Mouse (Mus musculus): ENCODE results near the gene Dgcr2. TPM values are rescaled to one million over a fixed set of nuclear protein-coding genes. Genes with fewer than 3 reads are reported as not detected.
A peak's percentile ranks its signal among the peaks of the same experiment; 100 is the strongest.

Gene Dgcr2
- polyA plus RNA-seq, 1 experiment: 99.8 TPM

DNA sequence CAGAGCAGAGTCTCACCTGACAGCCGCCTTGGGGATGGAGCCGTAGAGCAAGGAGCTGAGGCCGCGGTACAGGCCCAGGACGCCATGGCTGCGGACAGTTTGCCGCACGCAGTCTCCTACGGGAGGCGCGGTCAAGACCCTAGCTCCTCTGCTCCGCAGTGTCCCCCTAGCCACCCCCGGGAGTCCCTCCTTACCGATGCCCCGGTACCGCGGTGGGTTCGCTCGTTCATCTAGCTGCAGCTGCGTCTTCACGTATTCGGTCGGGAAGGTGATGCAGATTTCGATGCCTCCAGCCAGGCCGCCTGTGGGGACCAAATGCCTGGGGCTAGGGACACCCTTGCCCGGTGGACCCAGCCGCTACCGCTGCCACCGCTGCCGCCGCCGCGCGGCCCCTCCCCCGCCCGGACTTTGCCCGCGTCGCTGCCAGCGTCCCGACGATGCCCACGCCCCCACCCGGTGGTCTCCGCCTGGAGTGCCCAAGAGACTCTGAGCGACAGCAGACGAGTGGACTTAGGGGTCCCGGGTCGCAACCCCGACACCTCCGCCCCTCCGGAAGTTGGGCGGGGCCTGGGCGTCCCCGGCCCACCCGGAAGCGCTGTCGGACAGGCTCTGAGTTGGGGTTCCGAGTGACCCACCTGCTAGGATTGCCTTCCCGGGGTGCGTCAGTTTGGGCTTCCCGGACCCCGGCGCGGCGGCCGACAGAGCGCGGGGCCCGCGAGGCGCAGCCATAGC lies 29.2 kb upstream of the Dgcr2 start:
- H3K4me3 ChIP-seq (ENCODE audit: insufficient read depth, low read depth, low read length): peak overlapping the region; percentile 50
- H3K4me1 ChIP-seq (ENCODE audit: control insufficient read depth, insufficient read depth, low read length): peaks cover 2% of the 10 kb centered on the region; the same call in 1 of the 2 replicates
- DNase-seq: peak; percentile 55
- H3K27ac ChIP-seq (ENCODE audit: insufficient read depth, low read depth, low read length): peak overlapping the region; percentile 13; the same call in 1 of the 2 replicates
- H3K27me3 ChIP-seq (replicated peaks; ENCODE audit: control insufficient read depth, insufficient read depth, low read length): no peaks in the 10 kb centered on the region
- TF ChIP-seq CTCF (conservative IDR thresholded peaks at IDR 0.05; ENCODE audit: insufficient read depth, insufficient read length, low read depth, low read length) (no peak), POLR2A (IDR thresholded peaks at IDR 0.05; ENCODE audit: low read depth, low read length) (no peak)
- WGBS: 3% methylated on average over 72 of the region's 72 CpGs
- H3K36me3 ChIP-seq (ENCODE audit: control insufficient read depth, insufficient read depth, low read length): no peaks in the 10 kb centered on the region

DNA sequence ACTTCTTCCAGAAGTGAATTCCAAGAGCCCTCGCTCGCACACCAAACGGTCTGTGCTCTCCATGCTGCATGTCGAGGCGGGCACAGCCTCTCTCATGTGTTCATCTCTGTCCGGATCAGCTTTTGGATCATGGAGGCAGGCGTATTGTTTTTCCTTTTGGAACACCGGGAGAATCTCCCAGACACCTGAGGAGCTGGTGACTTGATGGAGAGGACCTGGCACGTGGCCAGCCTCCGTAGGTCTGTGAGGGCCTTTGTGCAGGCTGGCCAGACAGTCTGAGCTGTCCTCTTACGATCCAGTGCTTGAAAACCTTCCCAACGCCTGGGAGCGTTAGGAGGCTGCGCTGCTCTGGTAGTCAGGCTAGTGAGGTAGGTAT lies 23.8 kb upstream of the Dgcr2 start:
- Histone ChIP-seq H3K27me3 (replicated peaks; ENCODE audit: control insufficient read depth, insufficient read depth, low read length) (no peaks in the 10 kb centered on the region), H3K36me3 (ENCODE audit: control insufficient read depth, insufficient read depth, low read length) (no peaks in the 10 kb centered on the region), H3K4me1 (ENCODE audit: control insufficient read depth, insufficient read depth, low read length) (peaks cover 10% of the 10 kb centered on the region; the same call in 1 of the 2 replicates), H3K4me3 (ENCODE audit: insufficient read depth, low read depth, low read length) (peak overlapping the region; percentile 91), H3K27ac (ENCODE audit: insufficient read depth, low read depth, low read length) (peak overlapping the region; percentile 46)
- DNase-seq: no peak
- WGBS: 1% methylated on average over 14 of the region's 14 CpGs
- no peak for TF ChIP-seq CTCF (conservative IDR thresholded peaks at IDR 0.05; ENCODE audit: insufficient read depth, insufficient read length, low read depth, low read length)
- TF ChIP-seq POLR2A (IDR thresholded peaks at IDR 0.05; ENCODE audit: low read depth, low read length): no peak

DNA sequence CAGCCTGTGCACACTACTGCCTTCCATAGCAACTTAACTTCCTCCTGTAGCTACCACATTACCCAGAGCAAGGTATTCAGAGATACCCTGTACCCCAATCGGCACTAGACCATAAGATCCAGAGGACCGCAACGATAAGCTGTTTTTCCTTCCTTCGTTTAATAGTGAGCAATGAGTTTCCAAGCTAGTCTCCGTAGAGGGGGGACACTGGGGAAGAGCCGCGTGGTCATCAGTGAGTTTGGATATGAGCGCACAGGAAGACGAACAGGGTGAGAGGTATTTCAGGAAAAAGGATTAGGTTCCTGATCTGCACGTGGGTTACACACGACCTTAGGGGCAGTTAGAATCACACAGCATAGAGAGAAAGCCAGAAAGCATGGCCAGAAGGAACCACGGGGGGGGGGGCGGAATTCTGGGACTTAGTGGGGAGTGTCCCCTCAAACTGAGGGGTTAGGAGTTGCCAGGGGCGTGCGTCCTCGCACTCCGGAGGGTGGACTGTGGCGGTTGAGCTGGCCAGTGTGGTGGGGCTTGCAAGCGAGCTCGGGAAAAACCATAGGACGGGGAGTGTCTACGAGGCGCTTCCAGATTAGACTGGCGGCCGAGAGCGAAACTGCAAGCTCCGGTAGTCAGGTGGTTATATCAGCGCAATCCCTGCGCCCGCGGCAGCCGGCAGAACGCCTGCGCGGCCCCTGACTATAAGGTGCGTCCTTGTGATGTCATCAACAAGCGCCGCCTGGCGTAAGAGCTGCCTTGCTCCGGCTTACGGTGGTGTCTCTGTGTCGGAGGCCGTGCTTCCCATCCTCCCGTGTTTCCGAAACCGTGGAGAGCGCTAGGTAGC lies 23.2 kb upstream of the Dgcr2 start:
- Histone ChIP-seq H3K27me3 (replicated peaks; ENCODE audit: control insufficient read depth, insufficient read depth, low read length) (no peaks in the 10 kb centered on the region), H3K4me1 (ENCODE audit: control insufficient read depth, insufficient read depth, low read length) (peaks cover 10% of the 10 kb centered on the region; the same call in 1 of the 2 replicates), H3K4me3 (ENCODE audit: insufficient read depth, low read depth, low read length) (peak overlapping the region; percentile 91), H3K36me3 (ENCODE audit: control insufficient read depth, insufficient read depth, low read length) (no peaks in the 10 kb centered on the region), H3K27ac (ENCODE audit: insufficient read depth, low read depth, low read length) (peak overlapping the region; percentile 81)
- TF ChIP-seq CTCF (conservative IDR thresholded peaks at IDR 0.05; ENCODE audit: insufficient read depth, insufficient read length, low read depth, low read length): peak; percentile 52
- peak; percentile 84 for TF ChIP-seq POLR2A (IDR thresholded peaks at IDR 0.05; ENCODE audit: low read depth, low read length)
- peak; percentile 97 for DNase-seq
- under 1% methylated on average over 47 of the region's 47 CpGs for WGBS

DNA sequence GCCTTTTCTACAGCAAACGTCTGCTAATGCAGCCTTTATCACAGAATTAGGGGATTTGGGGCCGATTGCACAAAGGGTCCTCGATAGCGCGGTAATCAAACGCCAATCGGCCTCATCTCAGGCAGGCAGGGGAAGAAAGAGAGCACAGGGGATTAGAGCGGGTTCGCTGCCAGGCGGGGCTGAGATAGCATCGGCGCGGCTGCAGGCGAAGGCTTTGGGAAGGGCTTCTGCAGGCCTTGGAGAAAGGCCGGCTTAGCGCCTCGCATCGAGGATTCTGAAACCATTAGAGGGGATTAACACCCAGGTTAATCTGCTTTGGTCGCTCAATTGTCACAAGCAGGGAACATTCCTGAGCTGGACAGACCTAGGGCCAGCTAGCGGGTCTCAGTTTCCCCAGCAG lies 22.2 kb upstream of the Dgcr2 start:
- no peak for DNase-seq
- Histone ChIP-seq H3K27me3 (replicated peaks; ENCODE audit: control insufficient read depth, insufficient read depth, low read length) (no peaks in the 10 kb centered on the region), H3K4me1 (ENCODE audit: control insufficient read depth, insufficient read depth, low read length) (peaks cover 10% of the 10 kb centered on the region; the same call in 1 of the 2 replicates), H3K36me3 (ENCODE audit: control insufficient read depth, insufficient read depth, low read length) (no peaks in the 10 kb centered on the region), H3K27ac (ENCODE audit: insufficient read depth, low read depth, low read length) (no peak overlapping the region), H3K4me3 (ENCODE audit: insufficient read depth, low read depth, low read length) (no peak overlapping the region)
- TF ChIP-seq CTCF (conservative IDR thresholded peaks at IDR 0.05; ENCODE audit: insufficient read depth, insufficient read length, low read depth, low read length): no peak
- TF ChIP-seq POLR2A (IDR thresholded peaks at IDR 0.05; ENCODE audit: low read depth, low read length): no peak
- 32% methylated on average over 20 of the region's 20 CpGs for WGBS

DNA sequence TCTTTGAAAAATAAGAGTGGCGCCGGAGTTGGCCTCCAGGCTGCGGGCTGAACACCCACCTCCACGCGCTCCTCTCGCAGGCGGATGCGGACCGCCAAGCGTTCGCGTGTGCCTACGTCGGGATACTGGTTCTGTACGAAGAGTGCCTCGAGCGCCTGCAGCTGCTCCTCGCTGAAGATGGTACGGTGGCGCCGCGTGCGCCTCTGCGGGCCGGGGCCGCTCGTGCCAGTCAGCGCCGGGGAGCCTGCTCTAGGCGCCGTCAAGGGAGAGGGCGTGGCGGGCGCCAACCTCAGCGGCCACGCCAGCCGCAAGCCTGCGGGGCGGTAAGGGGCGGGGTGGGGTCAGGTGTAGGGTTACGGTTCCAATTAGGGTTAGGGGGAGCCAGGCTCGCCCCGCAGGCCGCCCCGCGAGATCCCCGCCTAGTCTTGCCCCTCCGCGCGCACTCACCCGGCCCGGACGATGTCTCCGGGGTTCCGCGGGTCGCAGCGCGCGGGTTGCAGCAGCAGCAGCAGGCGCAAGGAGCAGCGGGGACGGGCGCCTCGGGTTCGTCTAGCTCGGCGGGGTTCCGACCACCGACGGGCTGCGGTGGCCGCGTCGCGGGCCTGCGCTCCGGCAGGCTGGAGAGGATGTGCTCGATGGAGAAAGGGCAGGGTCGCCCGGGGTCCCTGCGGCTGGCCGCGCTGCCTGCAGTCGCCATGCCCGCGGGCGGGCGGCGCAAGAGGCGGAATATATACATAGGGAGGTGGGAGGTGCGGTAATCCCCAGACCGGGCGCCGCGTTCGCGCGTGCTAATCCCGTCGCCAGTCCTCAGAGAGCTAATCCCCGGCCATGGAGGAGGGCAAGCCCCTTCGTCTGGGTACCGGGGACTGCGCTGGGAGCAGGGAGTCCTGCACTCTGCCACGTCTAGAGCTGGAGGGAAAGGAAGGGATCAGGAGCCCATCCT lies 16.2 kb upstream of the Dgcr2 start, which contains the start of gene Gsc2:
Gene Gsc2, minus strand, starts transcription at position 753 of the 943 bp plus-strand sequence.
- Histone ChIP-seq H3K36me3 (ENCODE audit: control insufficient read depth, insufficient read depth, low read length) (no peaks in the 10 kb centered on the region), H3K27ac (ENCODE audit: insufficient read depth, low read depth, low read length) (no peak within 1 kb of the TSS), H3K4me3 (ENCODE audit: insufficient read depth, low read depth, low read length) (no peak within 1 kb of the TSS; the same call in 1 of the 2 replicates), H3K4me1 (ENCODE audit: control insufficient read depth, insufficient read depth, low read length) (peaks cover 4% of the 10 kb centered on the region; the same call in 1 of the 2 replicates), H3K27me3 (replicated peaks; ENCODE audit: control insufficient read depth, insufficient read depth, low read length) (peaks cover 4% of the 10 kb centered on the region; the same call in 1 of the 2 replicates)
- 1% methylated on average over 105 of the region's 106 CpGs for WGBS
- TF ChIP-seq POLR2A (IDR thresholded peaks at IDR 0.05; ENCODE audit: low read depth, low read length): no peak
- TF ChIP-seq CTCF (conservative IDR thresholded peaks at IDR 0.05; ENCODE audit: insufficient read depth, insufficient read length, low read depth, low read length): no peak
- peak; percentile 9 for DNase-seq

DNA sequence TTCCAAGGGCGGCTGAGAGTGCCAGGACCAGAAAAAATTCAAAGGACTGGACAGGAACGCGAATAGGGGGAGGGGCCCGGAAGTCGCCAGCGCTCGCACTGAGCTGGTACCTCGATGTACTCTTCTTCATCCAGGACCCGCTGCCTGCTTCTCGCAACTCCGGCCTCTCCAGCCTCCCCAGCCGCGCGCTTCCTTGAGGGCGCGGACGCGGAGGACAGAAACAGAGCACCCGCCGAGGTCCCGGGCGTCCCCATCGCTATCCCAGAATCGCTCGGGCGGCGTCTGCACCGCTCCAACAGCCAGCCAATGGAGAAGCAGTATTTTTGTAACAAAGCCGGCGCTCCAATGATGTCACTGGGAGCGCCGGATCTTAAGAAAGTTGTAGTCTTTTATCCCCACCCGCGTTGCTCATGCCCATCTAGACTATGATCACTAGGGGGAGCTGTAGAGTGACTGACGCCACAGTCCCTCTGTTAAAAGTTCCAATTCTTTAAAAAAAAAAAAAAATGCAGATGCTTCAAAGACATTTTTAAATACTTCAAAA lies 12.8 kb upstream of the Dgcr2 start, which contains the start of gene Ess2:
Gene Ess2, minus strand, starts transcription at position 297 of the 544 bp plus-strand sequence.
- under 1% methylated on average over 35 of the region's 35 CpGs for WGBS
- peak; percentile 76 for TF ChIP-seq CTCF (conservative IDR thresholded peaks at IDR 0.05; ENCODE audit: insufficient read depth, insufficient read length, low read depth, low read length)
- no peak for TF ChIP-seq POLR2A (IDR thresholded peaks at IDR 0.05; ENCODE audit: low read depth, low read length)
- Histone ChIP-seq H3K4me3 (ENCODE audit: insufficient read depth, low read depth, low read length) (peak within 1 kb of the TSS; percentile 88), H3K27me3 (replicated peaks; ENCODE audit: control insufficient read depth, insufficient read depth, low read length) (peaks cover 4% of the 10 kb centered on the region; the same call in 1 of the 2 replicates), H3K27ac (ENCODE audit: insufficient read depth, low read depth, low read length) (peak within 1 kb of the TSS; percentile 57), H3K4me1 (ENCODE audit: control insufficient read depth, insufficient read depth, low read length) (peaks cover 4% of the 10 kb centered on the region; the same call in 1 of the 2 replicates), H3K36me3 (ENCODE audit: control insufficient read depth, insufficient read depth, low read length) (no peaks in the 10 kb centered on the region; the same call in 1 of the 2 replicates)
- DNase-seq: peak; percentile 97
